12 mouse cellular contexts compared by ENCODE assay signal in genomic region chr9:13533076-13533707, GRCm38 (mm10).
DNase-seq lines count a peak whose midpoint lies in the region; ATAC-seq and TF ChIP-seq lines count a peak whose summit lies in the region.
"Had no signal": no experiment of that assay in that cellular context is flagged by ENCODE, and none has a peak within 500 bp of the region (broad histone marks: within the 10 kb centered on the region; RNA-seq: fewer than 3 reads in every experiment).

No protein-coding gene starts in this region.

- no peak overlapping the region for H3K27ac ChIP-seq in hindbrain, embryonic 12.5 days
- H3K27ac ChIP-seq in hindbrain, embryonic 16.5 days (ENCODE audit: low read depth, low read length) = no peak overlapping the region; the same call in 1 of the 2 replicates
- H3K27ac ChIP-seq in midbrain, embryonic 16.5 days (ENCODE audit: low read length) = 0 out of 2 replicates have a peak overlapping the region, but pooled peaks have one; percentile 25
- no peak overlapping the region for H3K27ac ChIP-seq in midbrain, embryonic 10.5 days (replicated peaks)
- H3K27ac ChIP-seq in hindbrain, postnatal 0 days = 0 out of 2 replicates have a peak overlapping the region, but pooled peaks have one; percentile 45
- H3K27ac ChIP-seq: liver, embryonic 12.5 days had no signal

- ATAC-seq in hindbrain, embryonic 12.5 days (ENCODE audit: low FRiP score) = peak; percentile 12; the same call in 1 of the 2 replicates
- no peak for ATAC-seq in hindbrain, embryonic 16.5 days
- ATAC-seq in midbrain, embryonic 16.5 days = no peak
- ATAC-seq in hindbrain, postnatal 0 days = no peak
- ATAC-seq: intestine, embryonic 16.5 days; liver, embryonic 12.5 days; lung, postnatal 0 days had no signal

- no peak overlapping the region for H3K9ac ChIP-seq in hindbrain, embryonic 12.5 days
- H3K9ac ChIP-seq in hindbrain, embryonic 16.5 days (ENCODE audit: low read depth, low read length) = no peak overlapping the region
- H3K9ac ChIP-seq in midbrain, embryonic 16.5 days (ENCODE audit: low read depth, low read length) = no peak overlapping the region
- peak overlapping the region; percentile 24; the same call in 1 of the 2 replicates for H3K9ac ChIP-seq in hindbrain, postnatal 0 days (replicated peaks; ENCODE audit: low read length)
- H3K9ac ChIP-seq: liver, embryonic 12.5 days; midbrain, embryonic 12.5 days had no signal

- DNase-seq in cerebellum, adult 18-20 months = peak; percentile 48 to 59
- DNase-seq in cerebellum, adult 9-10 months = no peak
- no peak for DNase-seq in midbrain, embryonic 10.5 days (ENCODE audit: low spot score)
- DNase-seq in hindbrain, postnatal 0 days (ENCODE audit: low spot score) = no peak
- no peak for DNase-seq in T-cell, adult 2 months (ENCODE audit: low spot score)

- TF ChIP-seq CTCF in hindbrain, postnatal 0 days (IDR thresholded peaks at IDR 0.05; ENCODE audit: low read depth) = no peak

- H3K27me3 ChIP-seq in hindbrain, embryonic 12.5 days = no peaks in the 10 kb centered on the region
- H3K27me3 ChIP-seq in hindbrain, embryonic 16.5 days (replicated peaks; ENCODE audit: control insufficient read depth, insufficient read depth, low read length) = no peaks in the 10 kb centered on the region
- H3K27me3 ChIP-seq in midbrain, embryonic 16.5 days (ENCODE audit: control insufficient read depth, insufficient read depth, low read depth, low read length) = no peaks in the 10 kb centered on the region
- H3K27me3 ChIP-seq in midbrain, embryonic 10.5 days (ENCODE audit: low read depth, poor library complexity, severe bottlenecking) = no peaks in the 10 kb centered on the region
- H3K27me3 ChIP-seq in hindbrain, postnatal 0 days (ENCODE audit: insufficient read depth, low read length) = no peaks in the 10 kb centered on the region
- H3K27me3 ChIP-seq: liver, embryonic 12.5 days; midbrain, embryonic 12.5 days had no signal

- H3K4me3 ChIP-seq in hindbrain, embryonic 12.5 days = no peak overlapping the region
- no peak overlapping the region for H3K4me3 ChIP-seq in hindbrain, embryonic 16.5 days (ENCODE audit: low read length)
- H3K4me3 ChIP-seq in midbrain, embryonic 16.5 days (ENCODE audit: low read depth, low read length) = no peak overlapping the region
- H3K4me3 ChIP-seq in midbrain, embryonic 10.5 days = no peak overlapping the region
- no peak overlapping the region for H3K4me3 ChIP-seq in hindbrain, postnatal 0 days (ENCODE audit: low read length)
- H3K4me3 ChIP-seq: liver, embryonic 12.5 days; midbrain, embryonic 12.5 days had no signal

- 78% methylated on average over 11 of the region's 11 CpGs for WGBS in hindbrain, embryonic 12.5 days
- 66% methylated on average over 11 of the region's 11 CpGs for WGBS in hindbrain, embryonic 16.5 days
- 72% methylated on average over 11 of the region's 11 CpGs for WGBS in midbrain, embryonic 16.5 days
- WGBS in midbrain, embryonic 10.5 days = 90% methylated on average over 11 of the region's 11 CpGs
- WGBS in hindbrain, postnatal 0 days = 59% methylated on average over 11 of the region's 11 CpGs

- H3K4me1 ChIP-seq in hindbrain, embryonic 12.5 days = peaks cover 30% of the 10 kb centered on the region
- peaks cover 16% of the 10 kb centered on the region for H3K4me1 ChIP-seq in hindbrain, embryonic 16.5 days (ENCODE audit: control insufficient read depth, insufficient read depth, low read depth, low read length)
- peaks cover 21% of the 10 kb centered on the region for H3K4me1 ChIP-seq in midbrain, embryonic 16.5 days (ENCODE audit: control insufficient read depth, insufficient read depth, low read length)
- peaks cover 65% of the 10 kb centered on the region for H3K4me1 ChIP-seq in midbrain, embryonic 10.5 days
- 0 out of 2 replicates have a peak, but pooled peaks cover 3% of the 10 kb centered on the region for H3K4me1 ChIP-seq in hindbrain, postnatal 0 days (ENCODE audit: insufficient read depth, low read length)

- H3K36me3 ChIP-seq in hindbrain, embryonic 12.5 days = no peaks in the 10 kb centered on the region
- H3K36me3 ChIP-seq in hindbrain, embryonic 16.5 days (ENCODE audit: control insufficient read depth, insufficient read depth, low read length) = no peaks in the 10 kb centered on the region
- H3K36me3 ChIP-seq in midbrain, embryonic 16.5 days (ENCODE audit: control insufficient read depth, insufficient read depth, low read length) = no peaks in the 10 kb centered on the region
- 0 out of 2 replicates have a peak, but pooled peaks cover 6% of the 10 kb centered on the region for H3K36me3 ChIP-seq in midbrain, embryonic 10.5 days
- no peaks in the 10 kb centered on the region for H3K36me3 ChIP-seq in hindbrain, postnatal 0 days (ENCODE audit: insufficient read depth, low read length)
- H3K36me3 ChIP-seq: liver, embryonic 12.5 days; midbrain, embryonic 12.5 days had no signal

- no peaks in the 10 kb centered on the region for H3K9me3 ChIP-seq in hindbrain, embryonic 12.5 days (replicated peaks)
- H3K9me3 ChIP-seq in hindbrain, embryonic 16.5 days (ENCODE audit: control insufficient read depth, low read length) = peaks cover 2% of the 10 kb centered on the region; the same call in 1 of the 2 replicates
- H3K9me3 ChIP-seq in midbrain, embryonic 16.5 days (replicated peaks; ENCODE audit: control insufficient read depth, low read length, poor library complexity, severe bottlenecking) = no peaks in the 10 kb centered on the region
- peaks cover 9% of the 10 kb centered on the region; the same call in 1 of the 2 replicates for H3K9me3 ChIP-seq in midbrain, embryonic 10.5 days (replicated peaks)
- no peaks in the 10 kb centered on the region for H3K9me3 ChIP-seq in hindbrain, postnatal 0 days (ENCODE audit: low read length)
- H3K9me3 ChIP-seq: liver, embryonic 12.5 days had no signal

- H3K4me2 ChIP-seq in hindbrain, embryonic 12.5 days (replicated peaks) = no peak overlapping the region
- no peak overlapping the region for H3K4me2 ChIP-seq in hindbrain, embryonic 16.5 days (ENCODE audit: low read length)
- no peak overlapping the region for H3K4me2 ChIP-seq in midbrain, embryonic 16.5 days (ENCODE audit: low read length)
- H3K4me2 ChIP-seq in hindbrain, postnatal 0 days (ENCODE audit: low read depth, low read length) = no peak overlapping the region
- H3K4me2 ChIP-seq: liver, embryonic 12.5 days; midbrain, embryonic 12.5 days had no signal

Comparison
In these comparisons a context has a peak if more than half of its experiments do, and no peak if none do; other contexts are left out.
1. DNase-seq: peak in cerebellum, adult 18-20 months (2 of 2); none in cerebellum, adult 9-10 months (single experiment), midbrain, embryonic 10.5 days (single experiment), hindbrain, postnatal 0 days (single experiment) and T-cell, adult 2 months (single experiment).
2. H3K27ac ChIP-seq: peak in midbrain, embryonic 16.5 days (single experiment) and hindbrain, postnatal 0 days (single experiment); none in hindbrain, embryonic 12.5 days (single experiment), hindbrain, embryonic 16.5 days (single experiment) and midbrain, embryonic 10.5 days (single experiment).